Comparison of ENCODE assay signal across 21 mouse cellular contexts in genomic region chr4:94292150-94292549, GRCm38 (mm10).
"Had no signal": no experiment of that assay in that cellular context is flagged by ENCODE, and none has a peak within 500 bp of the region (broad histone marks: within the 10 kb centered on the region; RNA-seq: fewer than 3 reads in every experiment).

No protein-coding gene starts in this region.

- DNase-seq: kidney, adult 9 months; kidney, postnatal 14 days; kidney, postnatal 4 days; left cerebral cortex, postnatal 4 days; liver, postnatal 0 days; lung, embryonic 14.5 days; retina, postnatal 1 day; right cerebral cortex, postnatal 25 days; spleen, adult 18-20 months; thymus, adult 18-20 months; thymus, postnatal 14 days; thymus, postnatal 4 days had no signal

- H3K36me3 ChIP-seq: limb, embryonic 12.5 days; limb, embryonic 15.5 days; neural tube, embryonic 13.5 days had no signal

- H3K27ac ChIP-seq: limb, embryonic 12.5 days; limb, embryonic 15.5 days; liver, embryonic 14.5 days; macrophage; neural tube, embryonic 13.5 days had no signal

- ATAC-seq: liver, postnatal 0 days; lung, postnatal 0 days; midbrain, embryonic 16.5 days had no signal

- H3K4me1 ChIP-seq: limb, embryonic 12.5 days; limb, embryonic 15.5 days had no signal

- H3K4me2 ChIP-seq: limb, embryonic 12.5 days; limb, embryonic 15.5 days; liver, embryonic 11.5 days; lung, embryonic 14.5 days; neural tube, embryonic 13.5 days had no signal

- H3K27me3 ChIP-seq: limb, embryonic 12.5 days; limb, embryonic 15.5 days; neural tube, embryonic 13.5 days had no signal

- H3K9me3 ChIP-seq: limb, embryonic 12.5 days; limb, embryonic 15.5 days; neural tube, embryonic 13.5 days had no signal

- H3K9ac ChIP-seq: limb, embryonic 12.5 days; limb, embryonic 15.5 days; liver, embryonic 14.5 days; liver, postnatal 0 days; lung, embryonic 14.5 days; neural tube, embryonic 13.5 days had no signal

- H3K4me3 ChIP-seq: limb, embryonic 12.5 days; limb, embryonic 15.5 days; myocyte; neural tube, embryonic 13.5 days had no signal
